Mouse (Mus musculus) erythroblast, embryonic 14.5 days (primary cell): ENCODE measurements around the gene Adcy3.

Experiments used
- GATA1 ChIP-seq: IDR thresholded peaks from 2 replicates; pipeline ENCODE4 v1.6.1; 2012; ENCODE audit warnings: low read length, inconsistent platforms, mixed read lengths
- TAL1 ChIP-seq: IDR thresholded peaks from 3 replicates; pipeline ENCODE4 v1.6.1; 2012; ENCODE audit warnings: low read length, inconsistent platforms, mixed read lengths

DNA sequence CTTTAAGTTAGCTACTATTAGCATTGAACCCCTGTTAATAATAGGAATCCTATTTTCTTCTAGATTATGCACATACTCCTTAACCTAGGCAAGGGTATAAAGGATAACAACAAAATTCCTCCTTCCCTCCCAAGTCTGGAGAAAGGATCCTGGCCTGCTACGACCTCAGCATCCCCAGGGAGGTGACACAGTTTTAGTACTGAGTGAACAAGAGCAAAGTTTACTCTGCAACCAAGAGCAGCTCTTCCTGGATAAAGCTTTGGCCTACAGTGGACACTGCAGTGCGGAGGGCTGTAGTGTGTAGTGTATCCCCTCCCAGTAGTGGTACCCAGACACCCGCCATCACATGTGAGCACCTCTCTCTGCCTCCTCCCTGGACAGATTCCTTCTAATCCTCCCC is 19.1 kb downstream of the Adcy3 start:
- no peak for TF ChIP-seq GATA1
- no peak for TF ChIP-seq TAL1
